Mouse (Mus musculus): ENCODE data around the gene Plekhg5.
A peak's percentile ranks its signal among the peaks of the same experiment; 100 is the strongest.
"Not testable (repeated sequence)": the region's sequence is repeated elsewhere in the genome, so short reads cannot be mapped to it uniquely, and the experiment has no call there.

Gene Plekhg5

DNA sequence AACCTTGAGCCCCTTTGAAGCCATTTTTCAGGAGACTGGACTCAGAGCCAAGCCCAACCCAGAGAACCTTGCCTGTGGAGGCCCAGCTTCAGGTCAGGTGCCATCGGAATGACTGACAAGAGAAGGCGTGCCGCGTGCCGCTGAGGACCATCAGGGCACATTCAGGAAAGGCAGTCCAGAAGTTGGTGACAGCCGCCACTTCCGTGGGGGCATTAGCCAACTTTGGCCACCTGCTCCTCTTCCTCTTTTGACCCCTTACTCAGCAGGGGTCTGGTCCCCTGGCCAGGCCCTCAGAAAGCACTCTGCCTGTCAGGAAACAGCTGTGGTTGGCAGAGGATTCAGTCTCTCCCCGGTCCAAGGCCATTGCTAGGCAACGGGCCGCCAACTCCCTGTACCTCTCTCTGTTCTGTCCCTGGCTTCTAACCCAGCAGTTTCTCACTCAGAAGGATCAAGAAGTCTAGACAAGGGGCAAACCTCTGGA, at the start of gene Plekhg5:
TSS of gene Plekhg5 (plus strand) at position 378 of the 481 bp plus-strand sequence.
- peak; percentile 57 for DNase-seq

DNA sequence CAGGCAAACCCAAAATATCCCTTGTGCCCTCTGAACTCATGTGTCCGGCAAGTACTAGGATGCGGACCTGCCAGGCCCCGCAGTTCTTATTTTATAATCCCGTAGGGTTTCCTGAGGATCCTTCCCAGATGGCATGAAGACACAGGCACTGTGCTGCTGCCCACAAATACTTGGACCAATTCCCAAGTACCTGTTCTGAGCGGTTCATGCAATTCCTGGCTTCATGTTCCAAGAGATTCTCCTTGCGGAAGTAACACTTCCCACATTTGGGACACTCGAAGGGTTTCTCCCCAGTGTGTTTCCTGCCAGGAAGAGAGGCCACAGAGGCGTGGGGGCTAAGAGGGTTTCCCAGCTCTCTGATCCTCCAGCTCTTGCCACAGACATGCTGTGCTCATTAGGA, 49.8 kb upstream of the Plekhg5 start:
- DNase-seq, result no peak

DNA sequence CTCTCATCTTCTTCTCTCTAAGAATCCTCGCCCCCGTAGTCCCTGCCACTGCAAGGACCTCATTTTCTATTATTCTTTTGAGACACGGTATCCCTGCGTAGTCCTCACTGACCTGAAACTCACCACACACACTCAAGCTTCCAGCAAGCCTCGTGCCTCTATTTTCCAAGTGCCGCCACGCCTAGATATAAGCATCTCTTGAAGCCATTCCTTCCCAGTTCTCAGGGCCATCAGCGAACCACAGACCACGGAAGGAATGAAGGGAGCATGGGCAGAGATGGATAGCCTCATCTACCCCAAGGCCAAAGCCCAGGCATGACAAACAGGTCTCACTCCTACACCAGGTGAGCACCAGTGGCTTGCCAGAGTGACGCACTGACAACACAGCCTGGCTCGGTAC, 47.8 kb upstream of the Plekhg5 start:
- no peak for DNase-seq

- DNase-seq, result peak; percentile 63
Measured at GRCm38 (mm10) chr4:152026751-152027508, 45.4 kb upstream of the Plekhg5 start.

DNA sequence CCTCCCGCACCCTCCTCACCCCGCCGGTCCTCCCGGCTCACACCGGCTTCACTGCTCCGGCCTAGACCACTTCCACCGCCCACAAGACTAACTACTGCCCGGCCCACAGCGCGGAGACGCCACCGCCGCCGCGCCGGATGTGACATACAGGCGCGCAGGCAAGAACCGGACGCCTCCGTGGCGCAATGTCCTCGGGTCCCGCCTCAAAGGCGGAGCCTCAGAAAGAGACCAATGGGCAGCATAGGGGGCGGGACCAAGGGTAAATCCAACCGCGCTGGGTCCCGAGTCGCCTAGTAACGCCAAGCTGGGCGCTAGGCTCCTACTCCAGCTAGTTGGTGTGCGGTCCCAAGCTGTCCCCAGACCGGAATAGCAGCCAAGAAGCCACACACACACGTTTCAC, 44.8 kb upstream of the Plekhg5 start, which contains the start of gene Zbtb48:
TSS of gene Zbtb48 (minus strand) at position 148 of the 400 bp plus-strand sequence.
- peak; percentile 98 for DNase-seq

GRCm38 (mm10) chr4:152028456-152028855, 43.8 kb upstream of the Plekhg5 start:
- DNase-seq, result no peak

GRCm38 (mm10) chr4:152029087-152029486, 43.2 kb upstream of the Plekhg5 start:
- peak; percentile 45 for DNase-seq

GRCm38 (mm10) chr4:152029997-152030396, 42.3 kb upstream of the Plekhg5 start:
- DNase-seq, result peak; percentile 40

DNA sequence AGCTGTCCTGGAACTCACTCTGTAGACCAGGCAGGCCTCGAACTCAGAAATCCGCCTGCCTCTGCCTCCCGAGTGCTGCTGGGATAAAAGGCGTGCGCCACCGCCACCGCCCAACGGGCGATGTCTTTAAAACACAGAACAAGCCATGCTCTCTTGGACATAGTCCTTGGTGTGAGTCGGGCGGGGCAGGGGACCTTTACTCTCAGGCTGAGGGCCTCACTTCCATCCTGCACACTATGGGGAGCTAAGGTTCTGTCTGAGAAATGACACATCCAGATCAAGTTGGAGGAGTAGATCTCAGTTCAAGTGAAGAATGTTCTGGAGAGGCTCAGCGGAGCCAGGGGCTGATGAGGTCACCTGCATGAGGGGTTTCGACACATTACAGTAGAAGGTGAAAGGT, 39.4 kb upstream of the Plekhg5 start:
- no peak for DNase-seq

- DNase-seq, result not testable (repeated sequence)
Measured at GRCm38 (mm10) chr4:152036464-152036863, 35.8 kb upstream of the Plekhg5 start.

- peak; percentile 38 for DNase-seq
Measured at GRCm38 (mm10) chr4:152038225-152038984, 33.9 kb upstream of the Plekhg5 start, which contains the start of gene Tas1r1. Gene Tas1r1, minus strand, starts transcription at chr4:152038568.

- DNase-seq, result peak; percentile 97
Measured at GRCm38 (mm10) chr4:152038985-152039830, 33.1 kb upstream of the Plekhg5 start, which contains the start of gene Nol9. Gene Nol9, plus strand, starts transcription at chr4:152039321.

DNA sequence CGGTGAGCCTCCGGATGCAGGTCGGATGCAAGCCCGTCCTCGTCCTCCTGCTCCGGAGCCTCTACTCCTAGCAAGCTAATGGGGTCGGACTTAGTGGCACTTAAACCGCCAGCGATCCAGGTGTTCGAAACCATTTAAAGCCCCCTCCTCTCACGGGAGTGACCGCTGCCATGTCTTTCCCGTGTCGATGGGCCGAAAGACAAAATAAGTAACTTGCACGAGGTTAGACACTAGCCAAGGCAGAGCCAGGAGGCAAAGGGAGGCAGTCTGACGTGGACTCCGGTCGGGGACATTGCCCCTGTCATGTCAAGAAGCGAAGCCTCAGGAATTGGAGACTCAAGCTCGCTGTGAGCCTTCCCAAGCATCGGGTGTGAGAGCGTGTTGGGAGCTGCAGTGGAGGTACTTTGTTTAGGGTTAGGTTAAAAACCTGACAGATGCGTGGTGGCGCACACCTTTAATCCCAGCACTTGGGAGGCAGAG, 32.4 kb upstream of the Plekhg5 start:
- no peak for DNase-seq

DNA sequence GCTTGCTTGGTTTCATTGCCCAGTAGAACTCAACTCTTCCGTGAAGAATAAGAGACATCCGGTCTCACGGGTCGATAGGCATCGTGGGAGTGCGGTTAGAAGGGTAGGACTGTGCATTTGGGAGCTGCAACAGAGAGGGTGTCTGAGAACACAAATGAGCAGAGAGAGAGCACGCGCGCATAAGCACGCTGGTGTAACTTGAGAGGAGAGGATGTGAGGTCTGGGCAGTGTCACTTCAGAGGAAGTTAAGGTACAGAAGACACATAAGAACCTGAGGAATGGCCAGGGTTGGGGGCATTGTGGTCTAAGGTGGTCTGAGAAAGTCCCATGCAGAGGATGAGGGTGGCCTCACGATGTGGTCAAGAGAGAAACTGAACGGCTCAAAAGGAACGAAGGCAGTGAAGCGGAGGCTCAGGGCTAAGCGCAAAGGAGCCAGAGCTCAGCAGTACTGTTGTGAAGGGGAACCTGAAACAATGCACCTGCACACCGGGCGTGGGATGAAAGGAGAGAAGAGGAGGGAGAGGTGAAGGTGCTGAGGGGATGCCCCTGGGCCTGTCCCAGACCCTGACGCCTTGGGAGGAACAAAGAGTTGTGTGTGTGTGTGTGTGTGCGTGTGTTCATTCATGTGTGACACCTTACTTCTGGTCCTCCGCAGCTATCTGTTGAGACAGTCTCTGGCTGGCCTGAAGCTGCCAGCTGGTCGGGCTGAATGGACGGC, 30.2 kb upstream of the Plekhg5 start:
- peak; percentile 5 for DNase-seq

GRCm38 (mm10) chr4:152043171-152043570, 29.1 kb upstream of the Plekhg5 start:
- DNase-seq, result no peak

DNA sequence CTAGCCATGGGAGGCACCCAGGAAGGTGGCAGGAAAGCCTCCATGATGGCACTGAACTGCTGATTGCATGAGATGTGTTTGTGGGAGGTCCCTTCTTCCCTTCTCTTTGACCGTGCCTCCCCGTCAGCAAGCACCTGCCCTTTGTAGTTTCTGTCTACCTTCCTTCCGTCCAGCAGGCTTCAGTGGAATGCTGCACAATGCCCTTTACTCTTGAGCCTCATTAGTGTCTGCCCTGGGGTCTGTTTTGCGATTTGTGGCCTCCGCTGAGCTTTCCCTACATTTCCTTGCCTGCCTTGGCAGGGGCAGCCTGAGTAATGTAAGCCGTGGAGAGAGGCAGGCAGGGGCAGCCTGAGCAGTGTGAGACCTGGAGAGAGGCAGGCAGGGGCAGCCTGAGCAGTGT, 27.7 kb upstream of the Plekhg5 start:
- DNase-seq, result peak; percentile 28

- DNase-seq, result peak; percentile 66
Measured at GRCm38 (mm10) chr4:152062390-152063110, 9.7 kb upstream of the Plekhg5 start.

- DNase-seq, result no peak
Measured at GRCm38 (mm10) chr4:152067280-152067679, 5.0 kb upstream of the Plekhg5 start.

- no peak for DNase-seq
Measured at GRCm38 (mm10) chr4:152068166-152068724, 4.1 kb upstream of the Plekhg5 start.

GRCm38 (mm10) chr4:152069245-152069644, 3.1 kb upstream of the Plekhg5 start:
- no peak for DNase-seq
